Mouse (Mus musculus) stomach, embryonic 15.5 days (tissue): Measurements from ENCODE around the gene Dcpp2. TPM values are rescaled to one million over a fixed set of nuclear protein-coding genes. Genes with fewer than 3 reads are reported as not detected.
A peak's percentile ranks its signal among the peaks of the same experiment; 100 is the strongest.
"Not testable (repeated sequence)": the region's sequence is repeated elsewhere in the genome, so short reads cannot be mapped to it uniquely, and the experiment has no call there.

ENCODE experiments used
- ATAC-seq: fragments of 200-750 bp; cut with Nextera tagmentation; 2 replicates; pipeline ENCODE4 v1.8.0; 2017; ENCODE audit warnings: low read depth, moderate number of reproducible peaks, moderate TSS enrichment; ENCODE audit not compliant: insufficient read depth, low FRiP score
- H3K27ac ChIP-seq: fragments of 300-500 bp; sonication (generic); 2 replicates; pipeline ENCODE4 v1.5.1; 2015; ENCODE audit warnings: mild to moderate bottlenecking, inconsistent platforms
- H3K27me3 ChIP-seq: fragments of 300-500 bp; sonication (generic); replicated peaks from 2 replicates; pipeline ENCODE4 v1.6.1; 2015; ENCODE audit warnings: inconsistent platforms
- H3K36me3 ChIP-seq: fragments of 300-500 bp; sonication (generic); 2 replicates; pipeline ENCODE4 v1.6.1; 2015; ENCODE audit warnings: inconsistent platforms
- H3K4me1 ChIP-seq: fragments of 300-500 bp; sonication (generic); 2 replicates; pipeline ENCODE4 v1.6.1; 2015; ENCODE audit warnings: inconsistent platforms
- H3K4me2 ChIP-seq: fragments of 300-500 bp; sonication (generic); 2 replicates; pipeline ENCODE4 v1.6.1; 2015; ENCODE audit warnings: mild to moderate bottlenecking, inconsistent platforms
- H3K4me3 ChIP-seq: fragments of 300-500 bp; sonication (generic); replicated peaks from 2 replicates; pipeline ENCODE4 v1.5.1; 2015; ENCODE audit warnings: inconsistent platforms
- H3K9ac ChIP-seq: fragments of 300-500 bp; sonication (generic); 2 replicates; pipeline ENCODE4 v1.6.1; 2015; ENCODE audit warnings: inconsistent platforms
- H3K9me3 ChIP-seq: fragments of 300-500 bp; sonication (generic); 2 replicates; pipeline ENCODE4 v1.6.1; 2016; ENCODE audit warnings: inconsistent platforms
- WGBS: fragments of 180-500 bp; shearing (Covaris S2); methylation state at CpG from one replicate; pipeline ENCODE4 v1.1.7; 2015; 5-methylcytosine and 5-hydroxymethylcytosine counted together
- polyA plus RNA-seq: library from polyadenylated mRNA; unstranded; fragments of >200 nt; fragmentation: Nextera tagmentation; extraction: Ambion mirVana; gene quantifications from 2 replicates; pipeline ENCODE4 v1.2.1, GENCODE M21; 2015

Gene Dcpp2
- polyA plus RNA-seq = not detected in 2 replicates

DNA sequence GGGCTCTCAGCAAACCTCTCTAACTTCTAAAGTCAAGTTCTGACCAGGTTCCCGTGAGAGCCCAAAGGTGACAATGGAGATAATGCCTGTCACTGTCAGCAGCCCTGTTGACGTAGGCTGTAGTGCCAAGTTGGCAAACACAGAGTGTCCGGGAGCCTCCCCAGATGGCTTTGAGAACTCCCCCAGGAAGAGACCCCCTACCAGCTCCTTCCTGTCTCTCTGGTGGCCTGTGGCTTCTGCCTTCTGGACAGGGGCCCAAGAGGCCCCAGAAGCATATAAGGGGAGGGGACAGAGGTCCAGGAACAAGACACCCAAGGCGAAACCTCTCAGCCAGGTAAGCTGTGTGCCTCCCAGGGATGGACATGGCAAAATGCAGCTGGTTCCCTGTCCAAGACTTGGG, at the start of gene Dcpp2, which contains the start of gene Dcpp1:
TSS of gene Dcpp2 (plus strand) at position 305 of the 400 bp plus-strand sequence.
TSS of gene Dcpp1 (plus strand) at position 301 of the 400 bp plus-strand sequence.
- WGBS = 53% methylated on average over 4 of the region's 4 CpGs
- not testable (repeated sequence) for H3K9me3 ChIP-seq, H3K9ac ChIP-seq

GRCm38 (mm10) chr17:23831201-23831600, 49.5 kb upstream of the Dcpp2 start:
- no peak overlapping the region for H3K4me2 ChIP-seq
- ATAC-seq = no peak
- no peaks in the 10 kb centered on the region for H3K9me3 ChIP-seq
- H3K4me1 ChIP-seq = peaks cover 8% of the 10 kb centered on the region
- H3K4me3 ChIP-seq = no peak overlapping the region
- peaks cover 5% of the 10 kb centered on the region for H3K27me3 ChIP-seq
- 92% methylated on average over 1 of the region's 1 CpGs for WGBS
- H3K9ac ChIP-seq = no peak overlapping the region
- H3K36me3 ChIP-seq = 0 out of 2 replicates have a peak, but pooled peaks cover 2% of the 10 kb centered on the region
- no peak overlapping the region for H3K27ac ChIP-seq

More for the DNA sequence above, at the start of gene Dcpp2, which contains the start of gene Dcpp1:
- H3K27ac ChIP-seq, H3K4me3 ChIP-seq, H3K36me3 ChIP-seq, H3K27me3 ChIP-seq, H3K4me2 ChIP-seq, ATAC-seq, H3K4me1 ChIP-seq: not testable (repeated sequence)

DNA sequence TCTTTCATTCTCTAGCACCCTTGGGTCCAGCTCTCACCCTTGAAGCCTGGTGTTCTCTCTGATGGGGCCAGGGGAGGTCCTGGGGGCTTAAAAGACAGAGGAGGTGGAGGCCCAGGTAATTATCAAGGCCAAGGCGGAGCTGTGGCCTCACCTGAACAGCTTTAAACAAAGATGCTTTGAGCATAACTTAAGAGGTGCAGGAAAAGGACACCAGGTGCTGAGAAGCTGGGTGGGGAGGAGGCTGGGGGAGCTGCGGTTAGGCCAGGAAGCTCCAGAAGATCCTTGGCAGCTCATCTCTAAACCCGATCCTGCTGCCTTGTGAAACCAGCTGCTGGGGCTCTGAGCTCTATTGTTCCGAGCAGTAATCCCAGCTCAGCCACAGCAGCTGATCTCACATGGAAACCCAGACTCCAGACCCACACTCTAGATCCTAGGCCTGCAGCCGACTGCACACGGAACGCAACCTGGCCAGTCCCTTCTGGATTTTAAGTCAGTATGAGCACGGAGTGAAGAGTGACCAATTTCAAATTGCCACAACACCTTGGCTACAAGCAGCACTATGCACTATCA, 44.6 kb upstream of the Dcpp2 start, which contains the start of gene Prss33:
TSS of gene Prss33 (minus strand) at position 51 of the 570 bp plus-strand sequence.
- no peak within 1 kb of the TSS for H3K27ac ChIP-seq
- no peak within 1 kb of the TSS for H3K4me2 ChIP-seq
- WGBS = 68% methylated on average over 8 of the region's 8 CpGs
- no peaks in the 10 kb centered on the region for H3K4me1 ChIP-seq
- peaks cover 5% of the 10 kb centered on the region for H3K27me3 ChIP-seq
- H3K9ac ChIP-seq = no peak within 1 kb of the TSS
- no peaks in the 10 kb centered on the region for H3K36me3 ChIP-seq
- no peak within 1 kb of the TSS for H3K4me3 ChIP-seq
- no peaks in the 10 kb centered on the region for H3K9me3 ChIP-seq
- ATAC-seq = no peak

DNA sequence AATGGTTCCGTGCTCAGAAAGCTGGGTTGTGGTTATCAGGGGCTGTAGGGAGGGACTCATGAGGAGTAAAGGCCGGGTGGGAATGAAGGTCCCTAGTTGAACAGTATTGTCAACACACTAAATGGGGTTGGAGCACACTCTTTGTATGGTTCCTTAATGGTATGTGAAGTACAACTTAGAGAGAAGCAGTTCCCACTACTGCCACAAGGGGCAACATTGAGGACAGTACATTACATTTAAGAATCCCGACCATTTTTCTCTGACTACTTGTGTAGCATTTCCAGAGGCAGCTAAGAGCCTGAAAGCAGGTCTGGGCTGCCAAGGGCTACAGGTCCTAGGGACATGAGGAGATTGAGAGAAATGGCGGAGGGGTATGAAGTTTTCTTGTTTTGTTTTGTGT, 39.5 kb upstream of the Dcpp2 start:
- Histone ChIP-seq H3K27ac (0 out of 2 replicates have a peak overlapping the region, but pooled peaks have one; percentile 11), H3K36me3 (no peaks in the 10 kb centered on the region), H3K9ac (no peak overlapping the region), H3K4me1 (no peaks in the 10 kb centered on the region), H3K9me3 (no peaks in the 10 kb centered on the region), H3K4me2 (no peak overlapping the region), H3K4me3 (no peak overlapping the region), H3K27me3 (no peaks in the 10 kb centered on the region)
- no peak for ATAC-seq
- whole genome bisulfite sequencing = 32% methylated on average over 4 of the region's 4 CpGs

GRCm38 (mm10) chr17:23843141-23843811, 37.4 kb upstream of the Dcpp2 start:
- H3K4me2 ChIP-seq = peak overlapping the region; percentile 36
- H3K36me3 ChIP-seq = no peaks in the 10 kb centered on the region
- H3K4me1 ChIP-seq = no peaks in the 10 kb centered on the region
- 0 out of 2 replicates have a peak, but pooled peaks have one; percentile 35 for ATAC-seq
- no peak overlapping the region; the same call in 1 of the 2 replicates for H3K4me3 ChIP-seq
- H3K27me3 ChIP-seq = no peaks in the 10 kb centered on the region
- H3K27ac ChIP-seq = no peak overlapping the region
- 46% methylated on average over 23 of the region's 23 CpGs for WGBS
- H3K9me3 ChIP-seq = no peaks in the 10 kb centered on the region
- H3K9ac ChIP-seq = no peak overlapping the region

GRCm38 (mm10) chr17:23843812-23844273, 36.8 kb upstream of the Dcpp2 start, which contains the start of the genes Prss32 and Prss41:
Gene Prss32, plus strand, starts transcription at chr17:23843855.
Gene Prss41, minus strand, starts transcription at chr17:23844172.
- no peaks in the 10 kb centered on the region for H3K9me3 ChIP-seq
- H3K9ac ChIP-seq = no peak within 1 kb of the TSS
- H3K27ac ChIP-seq = no peak within 1 kb of the TSS
- H3K4me3 ChIP-seq = peak within 1 kb of the TSS; percentile 13; the same call in 1 of the 2 replicates
- H3K27me3 ChIP-seq = no peaks in the 10 kb centered on the region
- H3K4me1 ChIP-seq = no peaks in the 10 kb centered on the region
- H3K36me3 ChIP-seq = no peaks in the 10 kb centered on the region
- peak within 1 kb of the TSS; percentile 36 for H3K4me2 ChIP-seq
- ATAC-seq = peak; percentile 35
- WGBS = 13% methylated on average over 19 of the region's 19 CpGs

- Histone ChIP-seq H3K4me3 (no peak overlapping the region), H3K27ac (no peak overlapping the region), H3K9me3 (no peaks in the 10 kb centered on the region), H3K27me3 (no peaks in the 10 kb centered on the region), H3K4me1 (no peaks in the 10 kb centered on the region), H3K36me3 (no peaks in the 10 kb centered on the region), H3K4me2 (no peak overlapping the region), H3K9ac (no peak overlapping the region)
- no peak for ATAC-seq
- 54% methylated on average over 2 of the region's 2 CpGs for WGBS
These were observed 30.7 kb upstream of the Dcpp2 start for GRCm38 (mm10) chr17:23850028-23850427.

DNA sequence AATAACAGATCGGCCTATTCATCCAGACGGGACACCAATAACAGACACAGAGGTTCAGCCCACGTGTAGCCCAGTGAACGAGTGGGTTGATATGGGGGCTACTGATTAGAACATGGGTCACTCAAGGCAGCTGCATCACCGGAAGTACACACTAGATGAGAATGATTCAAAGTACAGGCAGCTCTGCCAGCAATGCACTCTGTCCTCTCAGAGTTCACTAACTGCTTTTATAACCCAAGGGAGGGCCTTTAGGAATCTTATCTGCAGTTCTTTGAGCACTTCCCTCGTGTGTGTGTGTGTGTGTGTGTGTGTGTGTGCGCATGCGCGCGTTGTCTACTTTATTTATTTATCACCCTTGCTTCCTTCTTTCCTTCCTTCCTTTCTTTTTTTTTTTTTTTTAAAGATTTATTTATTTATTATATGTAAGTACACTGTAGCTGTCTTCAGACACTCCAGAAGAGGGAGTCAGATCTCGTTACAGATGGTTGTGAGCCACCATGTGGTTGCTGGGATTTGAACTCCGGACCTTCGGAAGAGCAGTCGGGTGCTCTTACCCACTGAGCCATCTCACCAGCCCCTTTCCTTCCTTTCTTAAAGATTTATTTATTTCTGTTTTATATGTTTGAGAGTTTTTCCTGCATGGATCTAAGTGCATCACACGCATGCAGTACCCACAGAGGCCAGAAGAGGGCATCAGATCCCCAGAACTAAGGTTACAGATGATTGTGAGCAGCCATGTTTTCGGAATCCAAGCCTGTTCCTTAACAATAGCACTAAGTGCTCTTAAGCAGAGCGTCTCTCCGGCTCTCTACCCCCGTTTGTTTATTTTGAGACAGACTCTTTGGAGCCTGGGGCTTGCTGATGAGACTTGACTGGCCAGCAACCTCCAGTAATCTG, 29.6 kb upstream of the Dcpp2 start:
- Histone ChIP-seq H3K4me2 (no peak overlapping the region), H3K4me1 (no peaks in the 10 kb centered on the region), H3K9me3 (no peaks in the 10 kb centered on the region), H3K36me3 (no peaks in the 10 kb centered on the region), H3K4me3 (no peak overlapping the region), H3K27me3 (no peaks in the 10 kb centered on the region), H3K27ac (no peak overlapping the region), H3K9ac (no peak overlapping the region)
- ATAC-seq = no peak
- 56% methylated on average over 19 of the region's 19 CpGs for WGBS

- no peak for ATAC-seq
- Histone ChIP-seq H3K9ac (no peak overlapping the region), H3K4me3 (no peak overlapping the region), H3K4me1 (0 out of 2 replicates have a peak, but pooled peaks cover 4% of the 10 kb centered on the region), H3K36me3 (no peaks in the 10 kb centered on the region), H3K9me3 (no peaks in the 10 kb centered on the region), H3K27me3 (no peaks in the 10 kb centered on the region), H3K27ac (no peak overlapping the region), H3K4me2 (no peak overlapping the region)
- WGBS = 41% methylated on average over 5 of the region's 5 CpGs
These were observed 27.4 kb upstream of the Dcpp2 start for GRCm38 (mm10) chr17:23853292-23853691.

DNA sequence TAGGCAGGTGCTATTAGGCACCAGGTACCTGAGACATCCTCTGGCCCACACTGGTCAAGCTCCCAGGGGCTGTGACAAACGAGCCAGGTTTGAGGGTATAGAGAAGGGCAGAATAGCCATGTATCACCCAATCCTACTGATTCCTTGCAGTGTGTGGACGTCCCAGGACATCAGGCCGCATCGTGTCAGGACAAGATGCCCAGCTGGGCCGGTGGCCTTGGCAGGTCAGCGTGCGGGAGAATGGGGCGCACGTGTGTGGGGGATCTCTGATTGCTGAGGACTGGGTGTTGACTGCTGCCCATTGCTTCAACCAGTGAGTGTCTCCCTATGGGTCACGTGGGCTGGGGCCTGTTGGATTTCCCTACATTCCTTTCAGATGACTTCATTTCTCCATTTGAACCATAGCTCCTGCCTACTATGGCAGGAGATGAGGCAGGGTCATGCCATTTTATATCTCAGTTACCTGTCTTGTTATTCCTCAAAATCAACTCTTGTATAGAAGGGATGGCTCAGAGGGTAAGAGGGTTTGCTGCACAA, 26.4 kb upstream of the Dcpp2 start:
- H3K4me2 ChIP-seq = no peak overlapping the region
- 0 out of 2 replicates have a peak, but pooled peaks cover 4% of the 10 kb centered on the region for H3K4me1 ChIP-seq
- no peaks in the 10 kb centered on the region for H3K27me3 ChIP-seq
- H3K9ac ChIP-seq = no peak overlapping the region
- ATAC-seq = no peak
- no peak overlapping the region for H3K27ac ChIP-seq
- no peaks in the 10 kb centered on the region for H3K36me3 ChIP-seq
- no peaks in the 10 kb centered on the region for H3K9me3 ChIP-seq
- 88% methylated on average over 10 of the region's 10 CpGs for WGBS
- H3K4me3 ChIP-seq = no peak overlapping the region

- Histone ChIP-seq H3K4me3 (no peak overlapping the region), H3K27ac (no peak overlapping the region), H3K9me3 (no peaks in the 10 kb centered on the region), H3K4me2 (no peak overlapping the region), H3K9ac (no peak overlapping the region), H3K36me3 (no peaks in the 10 kb centered on the region), H3K27me3 (no peaks in the 10 kb centered on the region), H3K4me1 (0 out of 2 replicates have a peak, but pooled peaks cover 4% of the 10 kb centered on the region)
- 84% methylated on average over 6 of the region's 6 CpGs for WGBS
- no peak for ATAC-seq
These were observed 23.5 kb upstream of the Dcpp2 start for GRCm38 (mm10) chr17:23857193-23857592.
